Mouse (Mus musculus) C2C12 (cell line): ENCODE data around the gene Gpr156. TPM values are rescaled to one million over a fixed set of nuclear protein-coding genes. Genes with fewer than 3 reads are reported as not detected.
"Not testable (repeated sequence)": the region's sequence is repeated elsewhere in the genome, so short reads cannot be mapped to it uniquely, and the experiment has no call there.

Source experiments
- H3K27me3 ChIP-seq: one replicate; pipeline ENCODE4 v1.6.1; 2011; ENCODE audit not compliant: control insufficient read depth, insufficient read depth, insufficient read length
- H3K36me3 ChIP-seq: one replicate; pipeline ENCODE4 v1.6.1; 2011; ENCODE audit not compliant: control insufficient read depth, insufficient read depth
- H3K4me3 ChIP-seq: one replicate; pipeline ENCODE4 v1.5.1; 2011; ENCODE audit warnings: mild to moderate bottlenecking, control low read depth; ENCODE audit not compliant: poor library complexity, insufficient read depth, severe bottlenecking
- H3K79me2 ChIP-seq: one replicate; pipeline ENCODE4 v1.6.1; 2011; ENCODE audit not compliant: control insufficient read depth, insufficient read depth
- H3K79me3 ChIP-seq: one replicate; pipeline ENCODE4 v1.6.1; 2011; ENCODE audit warnings: low read depth, control low read depth
- H3ac ChIP-seq: one replicate; pipeline ENCODE3; 2011; ENCODE audit warnings: low read depth; ENCODE audit not compliant: control insufficient read depth, insufficient read length
- CEBPB ChIP-seq: IDR thresholded peaks from one replicate; pipeline ENCODE4 v1.6.1; 2011; ENCODE audit warnings: low read depth, mild to moderate bottlenecking, control low read depth, moderate library complexity
- CTCF ChIP-seq: IDR thresholded peaks from one replicate; pipeline ENCODE4 v1.5.1; 2011; ENCODE audit not compliant: control insufficient read depth, insufficient read depth, insufficient read length
- FOSL1 ChIP-seq: IDR thresholded peaks from one replicate; pipeline ENCODE4 v1.8.0; 2011; ENCODE audit warnings: mild to moderate bottlenecking, low read length; ENCODE audit not compliant: poor library complexity, insufficient read depth, severe bottlenecking
- MAX ChIP-seq: IDR thresholded peaks from one replicate; pipeline ENCODE4 v1.6.1; 2011; ENCODE audit warnings: mild to moderate bottlenecking, control low read depth
- MYOD1 ChIP-seq: IDR thresholded peaks from one replicate; pipeline ENCODE4 v1.6.1; 2011; ENCODE audit warnings: low read depth; ENCODE audit not compliant: control insufficient read depth, insufficient read length
- MYOG ChIP-seq: IDR thresholded peaks from one replicate; pipeline ENCODE4 v1.6.1; 2011; ENCODE audit not compliant: control insufficient read depth, insufficient read length; ENCODE audit errors: extremely low read depth
- USF1 ChIP-seq: IDR thresholded peaks from one replicate; pipeline ENCODE4 v1.6.1; 2011; ENCODE audit warnings: low read depth, mild to moderate bottlenecking, control low read depth, moderate library complexity
- polyA plus RNA-seq: library from polyadenylated mRNA; unstranded; fragments of >200 nt; fragmentation: generic; extraction: Trizol; gene quantifications from one replicate; pipeline ENCODE4 v1.2.1, GENCODE M21; 2012; ENCODE audit warnings: missing spikeins

Gene Gpr156
- polyA plus RNA-seq, 1 experiment, result 0.02 TPM

DNA sequence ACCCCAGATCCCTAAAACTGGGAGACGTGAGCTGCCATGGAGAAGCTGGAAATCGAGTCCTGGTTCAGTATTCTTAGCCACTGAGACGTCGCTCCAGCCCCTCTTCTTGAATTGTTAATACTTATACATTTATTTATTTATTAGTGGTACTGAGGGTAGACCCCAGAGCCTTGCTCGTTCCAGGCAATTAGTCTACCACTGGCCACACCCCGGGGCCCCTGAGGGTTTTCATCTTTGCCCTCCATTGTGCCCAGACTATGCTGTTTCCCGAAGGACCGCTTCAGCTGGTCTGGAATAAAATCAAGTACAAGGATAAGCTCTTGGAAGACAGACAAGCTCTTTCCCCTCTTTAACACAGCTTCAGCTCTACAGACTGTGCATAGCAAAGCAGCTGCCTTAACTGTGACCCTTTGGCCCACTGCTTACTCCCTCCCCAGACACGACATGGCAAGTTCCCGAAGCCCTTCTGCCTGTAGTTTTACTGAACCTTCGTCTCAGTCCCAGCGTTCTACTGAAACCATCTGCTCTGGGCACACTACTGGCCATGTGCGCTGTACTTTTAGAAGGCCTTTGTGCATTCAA is 39.1 kb downstream of the Gpr156 start:
- Histone ChIP-seq H3K4me3 (no peak overlapping the region), H3K27me3 (no peaks in the 10 kb centered on the region), H3K79me2 (no peaks in the 10 kb centered on the region), H3ac (no peak overlapping the region), H3K36me3 (no peaks in the 10 kb centered on the region), H3K79me3 (no peaks in the 10 kb centered on the region)
- TF ChIP-seq CEBPB (no peak), MYOG (no peak), MYOD1 (no peak), FOSL1 (no peak)

DNA sequence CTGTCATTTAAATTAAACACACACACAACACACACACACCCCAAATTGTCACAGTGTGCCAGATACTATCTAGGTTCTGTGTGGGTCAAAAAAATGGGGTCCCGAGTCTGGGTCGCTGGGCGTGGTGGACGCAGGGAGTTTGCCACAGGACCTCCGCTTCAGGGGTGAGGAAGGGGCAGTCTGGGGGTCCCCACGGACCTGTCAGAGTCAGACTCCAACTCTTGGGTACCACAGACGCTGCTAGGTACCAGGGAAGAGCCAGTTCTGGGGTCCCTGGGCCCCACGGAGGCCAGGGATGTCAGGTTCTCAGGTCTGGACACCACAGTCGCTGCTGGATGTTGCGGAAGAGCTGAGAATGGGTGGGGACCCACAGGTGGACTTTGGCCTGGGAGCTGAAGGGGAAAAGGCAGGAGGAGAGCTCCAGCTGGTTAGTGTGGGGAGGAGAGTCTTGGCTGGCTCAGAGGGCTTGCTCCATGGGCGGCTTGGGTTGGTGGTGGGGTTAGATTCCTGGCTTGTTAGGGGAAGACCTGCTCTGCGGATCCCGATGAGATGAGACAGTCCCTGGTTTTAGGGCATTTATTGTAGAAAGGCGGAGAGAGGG is 39.9 kb downstream of the Gpr156 start:
- Histone ChIP-seq H3K4me3 (no peak overlapping the region), H3K27me3 (no peaks in the 10 kb centered on the region), H3K79me3 (no peaks in the 10 kb centered on the region), H3K36me3 (no peaks in the 10 kb centered on the region), H3K79me2 (no peaks in the 10 kb centered on the region), H3ac (no peak overlapping the region)
- TF ChIP-seq CEBPB (no peak), MYOD1 (no peak), MAX (no peak), USF1 (no peak), CTCF (no peak), MYOG (no peak), FOSL1 (no peak)

DNA sequence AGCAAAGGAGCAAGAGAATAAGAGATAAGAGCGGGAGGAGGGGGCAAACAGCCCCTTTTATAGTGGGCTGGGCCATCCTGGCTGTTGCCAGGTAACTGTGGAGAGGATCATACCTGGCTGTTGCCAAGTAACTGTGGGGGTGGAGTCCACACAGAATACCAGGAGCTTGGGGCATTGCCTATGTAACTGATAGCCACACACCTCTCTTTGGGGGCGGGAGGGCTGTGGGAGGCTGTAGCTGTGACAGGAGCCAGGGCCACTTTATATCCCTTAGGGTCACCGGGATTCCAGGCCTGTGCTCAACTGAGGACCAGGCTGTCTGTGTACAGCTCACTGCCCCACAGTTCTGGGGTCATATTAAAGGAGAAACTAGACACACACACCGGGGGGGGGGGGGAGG is 40.5 kb downstream of the Gpr156 start:
- Histone ChIP-seq H3K79me2 (no peaks in the 10 kb centered on the region), H3K27me3 (no peaks in the 10 kb centered on the region), H3K79me3 (no peaks in the 10 kb centered on the region), H3K36me3 (no peaks in the 10 kb centered on the region), H3ac (no peak overlapping the region), H3K4me3 (no peak overlapping the region)
- TF ChIP-seq FOSL1 (no peak), MAX (no peak), USF1 (no peak), MYOG (no peak), CTCF (no peak), MYOD1 (no peak), CEBPB (no peak)

DNA sequence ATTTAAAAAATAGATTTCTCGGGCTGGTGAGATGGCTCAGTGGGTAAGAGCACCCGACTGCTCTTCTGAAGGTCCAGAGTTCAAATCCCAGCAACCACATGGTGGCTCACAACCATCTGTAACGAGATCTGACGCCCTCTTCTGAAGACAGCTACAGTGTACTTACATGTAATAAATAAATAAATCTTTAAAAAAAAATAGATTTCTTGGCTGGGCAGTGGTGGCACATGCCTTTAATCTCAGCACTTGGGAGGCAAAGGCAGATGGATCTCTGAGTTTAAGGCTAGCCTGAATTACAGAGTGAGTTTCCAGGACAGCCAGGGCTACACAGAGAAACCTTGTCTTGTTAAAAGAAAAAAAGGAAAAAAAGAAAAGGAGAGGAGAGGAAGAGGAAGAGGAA is 46.4 kb downstream of the Gpr156 start:
- H3ac ChIP-seq, H3K36me3 ChIP-seq, H3K27me3 ChIP-seq, H3K79me2 ChIP-seq, H3K79me3 ChIP-seq, H3K4me3 ChIP-seq: not testable (repeated sequence)

DNA sequence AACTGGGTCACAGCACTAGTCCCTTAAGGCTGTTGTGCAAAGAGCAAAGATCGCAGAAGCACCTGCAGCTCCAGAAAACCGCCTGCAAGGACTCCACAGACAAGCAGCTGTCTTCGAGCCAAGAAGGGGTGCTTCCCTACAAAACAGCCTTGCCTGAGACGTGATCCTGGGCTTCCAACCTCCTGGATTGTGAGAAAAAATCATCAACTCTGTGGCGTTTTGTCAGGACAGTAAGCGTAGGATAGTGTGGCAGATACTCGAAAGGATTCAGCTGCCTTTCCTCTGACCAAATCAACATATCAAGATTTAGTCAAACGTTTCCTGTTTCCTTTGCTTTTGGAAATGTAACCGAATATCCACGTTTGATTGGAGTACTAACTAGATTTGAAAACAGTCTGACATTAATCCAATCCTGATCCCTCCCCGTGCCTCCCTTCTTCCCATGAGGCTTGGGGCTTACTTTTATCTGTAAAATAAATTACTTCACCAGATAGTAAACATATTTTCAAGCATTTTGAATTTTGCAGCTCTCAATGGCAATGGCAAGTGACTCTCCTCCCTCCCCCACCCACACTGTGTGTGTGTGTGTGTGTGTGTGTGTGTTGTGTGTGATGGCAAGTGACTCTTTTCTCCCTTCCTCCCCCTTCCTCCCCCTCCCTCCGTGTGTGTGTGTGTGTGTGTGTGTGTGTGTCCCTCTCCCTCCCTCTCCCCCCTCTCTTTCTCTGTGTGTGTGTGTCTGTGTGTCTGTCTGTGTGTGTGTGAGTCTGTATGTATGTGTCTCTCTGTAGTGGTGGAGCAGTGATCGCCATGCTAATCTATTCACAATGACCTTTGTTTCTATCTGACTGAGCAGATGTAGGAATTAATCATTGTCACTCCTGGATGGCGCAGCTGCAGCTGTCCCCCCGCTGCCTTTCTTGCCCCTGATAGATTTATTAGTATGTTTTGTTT is 47.3 kb downstream of the Gpr156 start:
- Histone ChIP-seq H3K79me2 (no peaks in the 10 kb centered on the region), H3ac (no peak overlapping the region)
- TF ChIP-seq MYOD1, result peak; percentile 32
- TF ChIP-seq CTCF, result no peak

DNA sequence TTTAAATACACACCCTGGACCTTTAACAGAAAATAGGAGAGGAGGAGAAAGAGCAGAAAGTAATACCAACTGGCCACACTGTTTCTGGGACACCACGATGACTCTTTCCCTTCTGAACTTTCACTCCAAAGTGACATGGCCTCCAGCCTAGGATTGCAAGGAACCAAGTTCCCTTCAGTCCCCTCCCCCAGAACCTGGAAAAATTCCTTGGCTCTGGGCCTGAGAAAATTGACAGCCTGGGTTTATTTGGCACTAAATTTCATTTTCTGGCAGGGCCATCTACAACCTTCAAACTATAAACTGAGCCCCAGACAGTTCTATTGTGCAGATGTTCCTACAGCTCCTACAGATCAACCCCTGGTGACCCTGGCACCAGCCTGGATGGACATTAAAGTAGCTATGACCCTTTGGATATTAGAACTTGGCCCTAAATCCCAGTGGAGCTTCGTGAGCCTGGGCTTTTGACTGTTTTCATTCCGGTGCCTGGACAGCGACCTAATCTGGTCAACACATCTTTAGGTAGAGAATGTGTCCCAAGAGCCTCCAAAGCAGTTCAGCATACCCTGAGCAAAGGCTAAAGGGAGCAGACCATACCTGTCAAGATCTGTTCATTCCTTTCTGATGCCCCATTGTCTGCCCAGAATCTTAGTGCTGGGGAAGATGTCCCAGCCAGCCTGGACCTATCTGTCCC is 48.2 kb downstream of the Gpr156 start:
- Histone ChIP-seq H3K27me3 (no peaks in the 10 kb centered on the region), H3K4me3 (no peak overlapping the region), H3K79me3 (no peaks in the 10 kb centered on the region), H3ac (no peak overlapping the region), H3K36me3 (no peaks in the 10 kb centered on the region), H3K79me2 (no peaks in the 10 kb centered on the region)
- TF ChIP-seq MYOD1 (no peak), CEBPB (no peak), FOSL1 (no peak), MYOG (no peak), USF1 (no peak), CTCF (no peak), MAX (no peak)

More for the DNA sequence above, 47.3 kb downstream of the Gpr156 start:
- Histone ChIP-seq H3K79me3 (no peaks in the 10 kb centered on the region), H3K4me3 (no peak overlapping the region), H3K36me3 (no peaks in the 10 kb centered on the region), H3K27me3 (no peaks in the 10 kb centered on the region)
